Mouse (Mus musculus): ENCODE measurements around the gene Acer1. TPM values are rescaled to one million over a fixed set of nuclear protein-coding genes. Genes with fewer than 3 reads are reported as not detected.

Acer1 gene
- polyA plus RNA-seq, 1 experiment from 2014 or later: not detected

- WGBS: 92% methylated on average over 13 of the region's 13 CpGs
- Histone ChIP-seq H3K36me3 (ENCODE audit: insufficient read depth, low read length) (peaks cover 60% of the 10 kb centered on the region), H3K4me1 (ENCODE audit: insufficient read depth, low read length) (peaks cover 15% of the 10 kb centered on the region), H3K27ac (ENCODE audit: low read length) (no peak overlapping the region), H3K27me3 (ENCODE audit: insufficient read depth, low read length) (no peaks in the 10 kb centered on the region), H3K4me2 (replicated peaks; ENCODE audit: low read depth, low read length) (no peak overlapping the region), H3K9me3 (ENCODE audit: low read length) (no peaks in the 10 kb centered on the region), H3K4me3 (ENCODE audit: low read length) (no peak overlapping the region), H3K9ac (replicated peaks; ENCODE audit: low read length) (no peak overlapping the region)
- no peak for ATAC-seq (ENCODE audit: low FRiP score, low TSS enrichment)
These were observed 25.4 kb upstream of the Acer1 start for GRCm38 (mm10) chr17:57007137-57007905.

- H3K36me3 ChIP-seq (ENCODE audit: insufficient read depth, low read length): peaks cover 67% of the 10 kb centered on the region
- no peak overlapping the region for H3K27ac ChIP-seq (ENCODE audit: low read length)
- WGBS: 98% methylated on average over 7 of the region's 7 CpGs
- H3K4me1 ChIP-seq (ENCODE audit: insufficient read depth, low read length): no peaks in the 10 kb centered on the region
- no peak for ATAC-seq (ENCODE audit: low FRiP score, low TSS enrichment)
- no peak overlapping the region for H3K4me2 ChIP-seq (replicated peaks; ENCODE audit: low read depth, low read length)
- H3K9me3 ChIP-seq (ENCODE audit: low read length): no peaks in the 10 kb centered on the region
- no peaks in the 10 kb centered on the region for H3K27me3 ChIP-seq (ENCODE audit: insufficient read depth, low read length)
- H3K9ac ChIP-seq (replicated peaks; ENCODE audit: low read length): no peak overlapping the region
- no peak overlapping the region for H3K4me3 ChIP-seq (ENCODE audit: low read length)
These were observed 22.1 kb upstream of the Acer1 start for GRCm38 (mm10) chr17:57003994-57004393.

GRCm38 (mm10) chr17:57001228-57001627, 19.3 kb upstream of the Acer1 start:
- Histone ChIP-seq H3K4me3 (ENCODE audit: low read length) (no peak overlapping the region), H3K4me1 (ENCODE audit: insufficient read depth, low read length) (peaks cover 11% of the 10 kb centered on the region), H3K9me3 (ENCODE audit: low read length) (no peaks in the 10 kb centered on the region), H3K27me3 (ENCODE audit: insufficient read depth, low read length) (no peaks in the 10 kb centered on the region), H3K36me3 (ENCODE audit: insufficient read depth, low read length) (peaks cover 49% of the 10 kb centered on the region), H3K9ac (replicated peaks; ENCODE audit: low read length) (no peak overlapping the region), H3K4me2 (replicated peaks; ENCODE audit: low read depth, low read length) (no peak overlapping the region), H3K27ac (ENCODE audit: low read length) (no peak overlapping the region)
- 63% methylated on average over 8 of the region's 8 CpGs for WGBS
- ATAC-seq (ENCODE audit: low FRiP score, low TSS enrichment): no peak

GRCm38 (mm10) chr17:56999968-57000609, 18.2 kb upstream of the Acer1 start, which contains the start of gene Pspn:
Pspn (minus strand) TSS chr17:57000018.
- no peak within 1 kb of the TSS for H3K4me3 ChIP-seq (ENCODE audit: low read length)
- H3K9me3 ChIP-seq (ENCODE audit: low read length): no peaks in the 10 kb centered on the region
- 83% methylated on average over 9 of the region's 9 CpGs for WGBS
- H3K27me3 ChIP-seq (ENCODE audit: insufficient read depth, low read length): no peaks in the 10 kb centered on the region
- no peak for ATAC-seq (ENCODE audit: low FRiP score, low TSS enrichment)
- peaks cover 11% of the 10 kb centered on the region for H3K4me1 ChIP-seq (ENCODE audit: insufficient read depth, low read length)
- H3K4me2 ChIP-seq (replicated peaks; ENCODE audit: low read depth, low read length): no peak within 1 kb of the TSS
- H3K27ac ChIP-seq (ENCODE audit: low read length): no peak within 1 kb of the TSS
- H3K36me3 ChIP-seq (ENCODE audit: insufficient read depth, low read length): peaks cover 46% of the 10 kb centered on the region
- H3K9ac ChIP-seq (replicated peaks; ENCODE audit: low read length): no peak within 1 kb of the TSS

- WGBS: 94% methylated on average over 9 of the region's 9 CpGs
These were observed 17.5 kb upstream of the Acer1 start for GRCm38 (mm10) chr17:56999414-56999813.

GRCm38 (mm10) chr17:56997029-56997667, 15.2 kb upstream of the Acer1 start, which contains the start of gene Alkbh7:
Alkbh7 (plus strand) TSS chr17:56997339.
- Histone ChIP-seq H3K36me3 (ENCODE audit: insufficient read depth, low read length) (peaks cover 49% of the 10 kb centered on the region), H3K27me3 (ENCODE audit: insufficient read depth, low read length) (no peaks in the 10 kb centered on the region), H3K4me3 (ENCODE audit: low read length) (peak within 1 kb of the TSS; percentile 86), H3K27ac (ENCODE audit: low read length) (peak within 1 kb of the TSS; percentile 70; the same call in 1 of the 2 replicates), H3K9ac (replicated peaks; ENCODE audit: low read length) (peak within 1 kb of the TSS; percentile 74), H3K9me3 (ENCODE audit: low read length) (no peaks in the 10 kb centered on the region), H3K4me2 (replicated peaks; ENCODE audit: low read depth, low read length) (peak within 1 kb of the TSS; percentile 62), H3K4me1 (ENCODE audit: insufficient read depth, low read length) (peaks cover 11% of the 10 kb centered on the region)
- under 1% methylated on average over 37 of the region's 38 CpGs for WGBS
- ATAC-seq (ENCODE audit: low FRiP score, low TSS enrichment): peak; percentile 99

More at GRCm38 (mm10) chr17:56999414-56999813, 17.5 kb upstream of the Acer1 start:
- H3K36me3 ChIP-seq (ENCODE audit: insufficient read depth, low read length): peaks cover 47% of the 10 kb centered on the region
- H3K4me1 ChIP-seq (ENCODE audit: insufficient read depth, low read length): peaks cover 11% of the 10 kb centered on the region
- H3K9me3 ChIP-seq (ENCODE audit: low read length): no peaks in the 10 kb centered on the region
- H3K4me3 ChIP-seq (ENCODE audit: low read length): no peak overlapping the region
- ATAC-seq (ENCODE audit: low FRiP score, low TSS enrichment): no peak
- no peak overlapping the region for H3K4me2 ChIP-seq (replicated peaks; ENCODE audit: low read depth, low read length)
- no peak overlapping the region for H3K9ac ChIP-seq (replicated peaks; ENCODE audit: low read length)
- H3K27me3 ChIP-seq (ENCODE audit: insufficient read depth, low read length): no peaks in the 10 kb centered on the region
- no peak overlapping the region for H3K27ac ChIP-seq (ENCODE audit: low read length)

- H3K36me3 ChIP-seq (ENCODE audit: insufficient read depth, low read length): peaks cover 50% of the 10 kb centered on the region
- WGBS: 65% methylated on average over 2 of the region's 2 CpGs
- no peak overlapping the region for H3K9ac ChIP-seq (replicated peaks; ENCODE audit: low read length)
- no peaks in the 10 kb centered on the region for H3K27me3 ChIP-seq (ENCODE audit: insufficient read depth, low read length)
- no peak for ATAC-seq (ENCODE audit: low FRiP score, low TSS enrichment)
- no peak overlapping the region for H3K4me3 ChIP-seq (ENCODE audit: low read length)
- peak overlapping the region; percentile 62 for H3K4me2 ChIP-seq (replicated peaks; ENCODE audit: low read depth, low read length)
- peaks cover 11% of the 10 kb centered on the region for H3K4me1 ChIP-seq (ENCODE audit: insufficient read depth, low read length)
- H3K9me3 ChIP-seq (ENCODE audit: low read length): no peaks in the 10 kb centered on the region
- H3K27ac ChIP-seq (ENCODE audit: low read length): no peak overlapping the region
These were observed 14.6 kb upstream of the Acer1 start for GRCm38 (mm10) chr17:56996506-56996905.

- no peak for ATAC-seq (ENCODE audit: low FRiP score, low TSS enrichment)
- Histone ChIP-seq H3K4me3 (ENCODE audit: low read length) (no peak overlapping the region), H3K9me3 (ENCODE audit: low read length) (no peaks in the 10 kb centered on the region), H3K27ac (ENCODE audit: low read length) (no peak overlapping the region), H3K4me2 (replicated peaks; ENCODE audit: low read depth, low read length) (no peak overlapping the region), H3K36me3 (ENCODE audit: insufficient read depth, low read length) (peaks cover 50% of the 10 kb centered on the region), H3K9ac (replicated peaks; ENCODE audit: low read length) (no peak overlapping the region), H3K4me1 (ENCODE audit: insufficient read depth, low read length) (peaks cover 17% of the 10 kb centered on the region), H3K27me3 (ENCODE audit: insufficient read depth, low read length) (no peaks in the 10 kb centered on the region)
- WGBS: 90% methylated on average over 8 of the region's 8 CpGs
These were observed 13.1 kb upstream of the Acer1 start for GRCm38 (mm10) chr17:56995046-56995445.

GRCm38 (mm10) chr17:56990966-56991365, 9.0 kb upstream of the Acer1 start:
- Histone ChIP-seq H3K4me1 (ENCODE audit: insufficient read depth, low read length) (peaks cover 6% of the 10 kb centered on the region), H3K9ac (replicated peaks; ENCODE audit: low read length) (peak overlapping the region; percentile 91), H3K27me3 (ENCODE audit: insufficient read depth, low read length) (no peaks in the 10 kb centered on the region), H3K4me3 (ENCODE audit: low read length) (peak overlapping the region; percentile 96), H3K27ac (ENCODE audit: low read length) (no peak overlapping the region), H3K36me3 (ENCODE audit: insufficient read depth, low read length) (peaks cover 35% of the 10 kb centered on the region), H3K4me2 (replicated peaks; ENCODE audit: low read depth, low read length) (peak overlapping the region; percentile 84), H3K9me3 (ENCODE audit: low read length) (no peaks in the 10 kb centered on the region)
- 74% methylated on average over 2 of the region's 2 CpGs for WGBS
- no peak for ATAC-seq (ENCODE audit: low FRiP score, low TSS enrichment)

Data from kidney, embryonic 16.5 days (tissue).